Mouse (Mus musculus): ENCODE measurements around the gene Galr2. TPM values are rescaled to one million over a fixed set of nuclear protein-coding genes. Genes with fewer than 3 reads are reported as not detected.

Galr2 gene
- 0.27 and 0.47 TPM in 2 replicates for polyA plus RNA-seq (2015; fragmentation: Nextera tagmentation; extraction: Ambion mirVana)

DNA sequence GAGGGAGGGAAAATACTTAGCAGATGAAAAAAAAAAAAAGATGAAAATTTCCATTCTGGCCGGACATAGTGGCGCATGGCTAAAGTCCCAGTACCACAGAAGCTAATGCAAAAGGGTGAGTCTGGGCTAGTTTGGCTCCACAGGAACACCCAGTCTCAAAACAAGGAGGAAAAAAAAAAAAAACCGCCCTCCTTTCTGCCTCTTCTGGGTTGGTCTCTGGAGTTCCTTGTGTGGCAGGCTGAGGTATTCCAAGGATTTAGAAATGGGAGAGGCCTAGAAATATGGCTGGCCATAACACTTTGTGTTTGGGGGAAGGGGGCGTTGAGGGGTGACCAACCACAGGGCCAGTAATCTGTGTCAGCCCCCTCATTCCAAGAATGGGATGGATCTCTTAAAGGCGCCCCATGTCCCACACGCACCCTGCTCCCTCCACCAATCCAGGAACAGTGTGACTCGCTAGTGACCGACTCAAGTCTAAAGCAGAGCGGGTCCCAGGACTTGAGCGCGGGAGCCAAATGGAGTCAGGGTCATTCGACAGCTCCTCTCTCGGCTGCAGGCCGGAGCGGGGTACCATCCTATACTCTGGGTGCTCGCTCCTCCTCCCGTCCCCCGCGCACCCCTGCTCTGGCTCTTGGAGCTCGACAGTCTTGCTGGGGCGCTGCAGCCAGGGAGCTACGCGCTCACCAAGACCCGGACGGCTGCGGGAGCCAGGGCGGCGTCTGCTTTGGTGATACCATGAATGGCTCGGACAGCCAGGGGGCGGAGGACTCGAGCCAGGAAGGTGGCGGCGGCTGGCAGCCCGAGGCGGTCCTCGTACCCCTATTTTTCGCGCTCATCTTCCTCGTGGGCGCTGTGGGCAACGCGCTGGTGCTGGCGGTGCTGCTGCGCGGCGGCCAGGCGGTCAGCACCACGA is at the start of gene Galr2:
Galr2 (plus strand) TSS at position 189 of the 913 bp plus-strand sequence.
- Histone ChIP-seq H3K4me3 (replicated peaks) (peak within 1 kb of the TSS; percentile 39), H3K27me3 (peaks cover 55% of the 10 kb centered on the region), H3K4me1 (peaks cover 26% of the 10 kb centered on the region), H3K36me3 (no peaks in the 10 kb centered on the region), H3K9ac (peak within 1 kb of the TSS; percentile 40), H3K9me3 (replicated peaks) (no peaks in the 10 kb centered on the region), H3K4me2 (replicated peaks) (peak within 1 kb of the TSS; percentile 59), H3K27ac (replicated peaks) (no peak within 1 kb of the TSS)
- WGBS, result 7% methylated on average over 48 of the region's 48 CpGs
- no peak for ATAC-seq (ENCODE audit: insufficient number of reproducible peaks, low FRiP score, low TSS enrichment, low read depth)

DNA sequence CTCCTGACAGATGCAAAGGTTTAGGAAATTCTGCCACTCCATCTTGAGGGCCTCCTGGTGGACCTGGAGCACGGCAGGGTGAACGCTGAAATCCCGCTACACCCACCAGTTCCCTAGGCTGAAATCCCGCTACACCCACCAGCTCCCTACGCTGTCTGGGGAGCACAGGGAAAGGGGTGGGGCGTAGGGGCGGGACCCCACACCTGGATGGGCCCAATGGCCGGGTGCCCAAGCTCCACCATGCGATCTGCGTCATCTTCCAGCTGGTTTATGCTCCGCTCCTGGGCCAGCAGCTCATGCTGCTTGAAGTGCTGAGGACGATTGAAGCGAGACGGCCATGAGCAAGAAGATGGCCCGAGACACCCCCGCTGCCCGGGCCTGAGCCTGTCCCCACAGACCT is 48.3 kb upstream of the Galr2 start:
- H3K4me1 ChIP-seq, result peaks cover 6% of the 10 kb centered on the region; the same call in 1 of the 2 replicates
- no peak overlapping the region for H3K4me3 ChIP-seq (replicated peaks)
- WGBS, result 26% methylated on average over 17 of the region's 17 CpGs
- H3K9me3 ChIP-seq (replicated peaks), result no peaks in the 10 kb centered on the region
- H3K27me3 ChIP-seq, result peaks cover 5% of the 10 kb centered on the region; the same call in 1 of the 2 replicates
- no peaks in the 10 kb centered on the region for H3K36me3 ChIP-seq
- no peak for ATAC-seq (ENCODE audit: insufficient number of reproducible peaks, low FRiP score, low TSS enrichment, low read depth)
- no peak overlapping the region for H3K27ac ChIP-seq (replicated peaks)
- 0 out of 2 replicates have a peak overlapping the region, but pooled peaks have one; percentile 16 for H3K9ac ChIP-seq
- no peak overlapping the region for H3K4me2 ChIP-seq (replicated peaks)

DNA sequence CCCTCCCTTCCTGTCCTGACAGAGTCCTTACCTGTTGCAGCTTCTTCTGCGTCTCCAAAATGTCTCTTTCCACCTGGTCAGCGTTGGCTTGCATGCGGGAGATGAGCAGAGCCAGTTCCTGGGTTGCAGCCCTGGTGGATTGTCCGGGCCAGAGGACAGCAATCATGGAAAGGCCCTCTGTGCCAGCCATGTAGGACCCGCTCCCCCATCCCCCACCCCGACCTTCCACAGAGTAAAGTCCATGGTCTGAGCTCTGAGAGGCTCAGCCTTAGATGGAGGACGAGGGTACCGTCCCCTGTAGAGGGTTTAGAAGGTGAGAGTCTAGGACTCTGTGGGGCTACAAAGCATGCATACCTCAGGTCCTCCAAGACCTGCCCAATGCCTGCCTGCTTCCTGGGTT is 45.8 kb upstream of the Galr2 start:
- H3K9me3 ChIP-seq (replicated peaks), result no peaks in the 10 kb centered on the region
- peaks cover 18% of the 10 kb centered on the region for H3K27me3 ChIP-seq
- no peaks in the 10 kb centered on the region for H3K36me3 ChIP-seq
- peaks cover 10% of the 10 kb centered on the region; the same call in 1 of the 2 replicates for H3K4me1 ChIP-seq
- H3K4me2 ChIP-seq (replicated peaks), result no peak overlapping the region
- no peak for ATAC-seq (ENCODE audit: insufficient number of reproducible peaks, low FRiP score, low TSS enrichment, low read depth)
- 83% methylated on average over 8 of the region's 8 CpGs for WGBS
- H3K4me3 ChIP-seq (replicated peaks), result no peak overlapping the region
- no peak overlapping the region for H3K9ac ChIP-seq
- no peak overlapping the region for H3K27ac ChIP-seq (replicated peaks)

DNA sequence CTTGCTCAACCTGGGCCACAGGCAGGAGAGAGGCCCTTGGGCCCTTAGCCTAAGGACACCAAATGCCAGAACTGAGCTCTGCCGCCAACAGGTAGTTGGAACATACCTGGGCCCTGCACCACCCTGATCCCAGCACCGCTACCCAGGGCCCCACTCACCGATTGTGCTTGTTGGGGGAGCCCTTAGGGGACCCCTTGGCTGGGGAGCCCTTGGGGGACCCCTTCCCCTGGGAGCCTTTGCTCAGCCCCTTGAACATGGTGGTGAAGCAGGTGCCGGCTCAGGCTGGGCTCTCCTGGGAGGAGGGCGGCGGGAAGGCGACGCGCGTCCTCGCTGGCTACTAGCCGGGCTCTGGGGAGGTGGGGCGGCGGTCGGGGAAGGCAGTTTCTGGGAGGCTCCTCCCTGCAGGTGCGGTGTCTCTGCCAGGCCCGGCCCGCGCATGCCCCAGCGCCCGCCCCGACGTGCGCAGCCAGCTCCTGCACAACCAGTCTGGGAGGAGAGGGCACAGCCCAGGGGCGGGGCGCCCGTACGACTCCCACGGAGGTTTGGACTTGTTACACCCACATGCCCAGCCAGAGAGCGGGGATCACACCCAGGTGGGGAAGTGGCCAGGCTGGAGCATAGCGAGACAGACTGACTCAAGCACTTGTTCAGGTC is 42.9 kb upstream of the Galr2 start, which contains the start of gene Evpl:
Evpl (minus strand) TSS at position 336 of the 654 bp plus-strand sequence.
- peaks cover 18% of the 10 kb centered on the region for H3K27me3 ChIP-seq
- peak; percentile 84 for ATAC-seq (ENCODE audit: insufficient number of reproducible peaks, low FRiP score, low TSS enrichment, low read depth)
- peak within 1 kb of the TSS; percentile 42 for H3K4me3 ChIP-seq (replicated peaks)
- WGBS, result 8% methylated on average over 31 of the region's 31 CpGs
- H3K9me3 ChIP-seq (replicated peaks), result no peaks in the 10 kb centered on the region
- 0 out of 2 replicates have a peak within 1 kb of the TSS, but pooled peaks have one; percentile 22 for H3K9ac ChIP-seq
- peak within 1 kb of the TSS; percentile 42 for H3K4me2 ChIP-seq (replicated peaks)
- H3K27ac ChIP-seq (replicated peaks), result peak within 1 kb of the TSS; percentile 61
- H3K4me1 ChIP-seq, result peaks cover 19% of the 10 kb centered on the region; the same call in 1 of the 2 replicates
- H3K36me3 ChIP-seq, result no peaks in the 10 kb centered on the region

DNA sequence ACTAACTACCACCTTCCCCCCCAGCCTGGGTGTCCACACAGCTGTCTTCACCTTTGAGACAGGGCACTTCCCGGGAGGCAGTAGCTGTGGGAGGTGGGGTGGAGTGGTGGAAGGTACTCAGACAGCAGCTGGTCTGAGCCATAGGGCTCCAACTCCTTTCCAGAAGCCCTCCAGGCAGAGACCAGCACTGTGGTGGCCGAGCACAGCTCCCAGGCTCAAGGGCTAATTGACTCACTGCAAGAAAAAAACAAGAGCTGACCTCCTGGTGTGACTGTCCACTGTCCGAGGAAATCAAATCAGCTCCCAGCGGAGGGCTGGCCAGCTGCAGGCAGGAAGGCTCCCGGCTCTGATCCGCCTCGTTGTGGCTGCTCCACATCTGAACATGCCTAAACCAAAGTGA is 40.9 kb upstream of the Galr2 start:
- no peak overlapping the region for H3K9ac ChIP-seq
- H3K27me3 ChIP-seq, result peaks cover 18% of the 10 kb centered on the region
- peaks cover 10% of the 10 kb centered on the region for H3K36me3 ChIP-seq
- no peak for ATAC-seq (ENCODE audit: insufficient number of reproducible peaks, low FRiP score, low TSS enrichment, low read depth)
- no peak overlapping the region for H3K4me2 ChIP-seq (replicated peaks)
- WGBS, result 22% methylated on average over 7 of the region's 7 CpGs
- H3K4me3 ChIP-seq (replicated peaks), result no peak overlapping the region
- H3K4me1 ChIP-seq, result peaks cover 19% of the 10 kb centered on the region; the same call in 1 of the 2 replicates
- no peaks in the 10 kb centered on the region for H3K9me3 ChIP-seq (replicated peaks)
- H3K27ac ChIP-seq (replicated peaks), result no peak overlapping the region

DNA sequence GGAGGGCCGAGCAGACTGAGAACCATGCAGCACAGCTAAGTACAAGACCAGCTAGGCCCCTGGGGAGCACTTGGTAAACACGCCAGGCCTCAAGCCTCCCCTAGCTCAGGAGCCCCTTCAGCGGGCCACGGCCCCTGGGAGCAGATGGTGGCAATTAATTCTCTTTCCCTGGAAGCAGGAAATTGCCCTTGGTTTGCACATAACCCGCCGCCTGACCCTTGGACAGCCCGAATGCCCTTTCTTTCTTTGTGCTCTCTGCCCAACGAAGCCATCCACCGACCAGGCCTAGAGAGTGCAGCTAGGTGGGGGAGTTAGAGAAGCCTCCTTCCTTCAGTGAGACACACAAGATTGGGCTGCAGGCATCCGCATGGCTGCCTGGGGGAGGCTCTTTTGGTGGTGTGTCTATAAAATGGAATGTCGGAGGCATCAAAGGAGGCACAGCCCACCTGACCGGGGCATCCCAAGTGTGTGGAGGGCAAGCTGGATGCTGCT is 38.9 kb upstream of the Galr2 start:
- WGBS, result 27% methylated on average over 12 of the region's 12 CpGs
- H3K9ac ChIP-seq, result no peak overlapping the region

DNA sequence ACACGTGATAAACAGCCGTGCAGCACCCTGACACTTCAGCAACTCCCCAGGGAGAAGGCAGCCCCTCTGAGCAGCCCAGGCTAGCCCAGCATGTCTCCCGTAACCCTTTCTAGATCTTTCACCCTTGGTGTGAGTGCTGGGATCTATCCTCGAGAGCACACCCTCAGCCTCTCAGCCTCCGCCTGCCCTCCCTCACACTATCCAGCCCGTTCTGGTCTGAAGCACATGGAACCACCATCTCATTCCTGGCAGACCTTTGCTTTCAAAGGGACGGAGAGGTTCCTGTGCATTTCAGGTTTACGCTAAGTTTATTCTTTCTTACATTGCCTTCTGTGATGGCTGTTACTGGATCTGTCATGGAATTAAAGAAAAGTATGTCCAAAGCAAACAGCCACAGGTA is 36.2 kb upstream of the Galr2 start:
- H3K4me3 ChIP-seq (replicated peaks), result no peak overlapping the region
- H3K27me3 ChIP-seq, result no peaks in the 10 kb centered on the region
- peaks cover 8% of the 10 kb centered on the region; the same call in 1 of the 2 replicates for H3K4me1 ChIP-seq
- WGBS, result 84% methylated on average over 8 of the region's 8 CpGs
- no peak overlapping the region for H3K9ac ChIP-seq
- no peaks in the 10 kb centered on the region for H3K9me3 ChIP-seq (replicated peaks)
- no peak overlapping the region for H3K27ac ChIP-seq (replicated peaks)
- no peak for ATAC-seq (ENCODE audit: insufficient number of reproducible peaks, low FRiP score, low TSS enrichment, low read depth)
- H3K36me3 ChIP-seq, result peaks cover 58% of the 10 kb centered on the region
- no peak overlapping the region for H3K4me2 ChIP-seq (replicated peaks)

More for the DNA sequence above, 38.9 kb upstream of the Galr2 start:
- H3K27me3 ChIP-seq, result peaks cover 18% of the 10 kb centered on the region
- H3K36me3 ChIP-seq, result peaks cover 30% of the 10 kb centered on the region
- H3K27ac ChIP-seq (replicated peaks), result no peak overlapping the region
- H3K4me1 ChIP-seq, result peaks cover 19% of the 10 kb centered on the region; the same call in 1 of the 2 replicates
- H3K9me3 ChIP-seq (replicated peaks), result no peaks in the 10 kb centered on the region
- no peak overlapping the region for H3K4me2 ChIP-seq (replicated peaks)
- H3K4me3 ChIP-seq (replicated peaks), result no peak overlapping the region
- no peak for ATAC-seq (ENCODE audit: insufficient number of reproducible peaks, low FRiP score, low TSS enrichment, low read depth)

DNA sequence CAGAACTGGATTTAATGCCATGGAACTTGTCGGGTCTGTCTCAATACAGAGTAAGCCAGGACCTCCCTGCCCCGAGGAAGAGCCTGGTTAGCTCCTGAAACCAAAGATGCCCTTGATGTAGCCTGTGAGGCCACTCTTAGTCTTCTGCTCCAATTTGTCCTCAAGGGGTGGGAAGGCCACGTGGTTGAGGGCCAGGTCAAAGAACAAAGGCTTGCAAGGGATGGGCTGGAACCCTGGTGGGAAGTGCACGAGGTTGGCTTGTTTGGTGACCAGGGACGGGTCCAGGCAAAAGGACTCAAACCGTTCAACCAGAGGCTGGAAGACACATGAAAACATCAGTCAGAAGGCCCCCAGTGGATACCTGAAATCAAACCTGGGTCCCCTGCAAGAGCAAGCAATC is 35.1 kb upstream of the Galr2 start:
- ATAC-seq (ENCODE audit: insufficient number of reproducible peaks, low FRiP score, low TSS enrichment, low read depth), result no peak
- H3K27me3 ChIP-seq, result no peaks in the 10 kb centered on the region
- peaks cover 69% of the 10 kb centered on the region for H3K36me3 ChIP-seq
- peaks cover 8% of the 10 kb centered on the region; the same call in 1 of the 2 replicates for H3K4me1 ChIP-seq
- 77% methylated on average over 6 of the region's 6 CpGs for WGBS
- no peak overlapping the region for H3K9ac ChIP-seq
- H3K4me2 ChIP-seq (replicated peaks), result no peak overlapping the region
- H3K27ac ChIP-seq (replicated peaks), result no peak overlapping the region; the same call in 1 of the 2 replicates
- H3K9me3 ChIP-seq (replicated peaks), result no peaks in the 10 kb centered on the region
- no peak overlapping the region for H3K4me3 ChIP-seq (replicated peaks)

DNA sequence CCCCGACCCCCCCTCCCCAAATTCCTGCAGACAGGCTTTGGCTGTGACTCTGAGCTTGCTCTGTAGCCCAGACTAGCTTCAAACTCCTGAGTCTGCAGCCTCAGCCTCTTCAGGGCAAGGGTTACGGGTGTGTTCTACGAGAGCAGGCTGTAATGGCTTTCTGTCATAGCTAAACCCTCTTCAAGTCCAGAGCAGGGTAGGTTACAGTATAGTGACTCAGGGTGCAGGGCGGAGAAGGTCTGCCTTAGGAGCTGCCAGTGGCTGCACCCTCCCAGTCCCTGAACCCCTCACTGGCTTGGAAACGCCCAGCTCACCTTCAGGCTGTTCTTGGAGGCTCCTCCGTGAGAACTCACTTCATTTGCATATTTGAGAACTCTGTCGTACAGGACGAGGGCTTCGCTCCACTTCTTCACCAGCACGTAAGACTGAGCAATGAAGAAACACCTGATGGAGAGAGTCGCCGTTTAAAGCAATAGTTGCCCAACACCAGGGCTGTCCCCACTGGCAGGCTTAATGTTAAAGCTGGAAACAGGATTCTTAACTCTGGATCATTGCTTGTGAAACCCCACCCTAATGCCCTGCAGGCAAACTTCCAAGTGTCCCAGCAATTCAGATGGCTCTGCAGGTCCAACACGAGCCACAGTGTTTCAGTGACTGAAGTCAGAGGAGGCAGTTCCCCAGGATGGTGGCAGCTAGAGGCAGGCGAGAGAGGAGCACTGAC is 33.1 kb upstream of the Galr2 start:
- Histone ChIP-seq H3K9ac (no peak overlapping the region), H3K27ac (replicated peaks) (peak overlapping the region; percentile 51), H3K27me3 (no peaks in the 10 kb centered on the region), H3K4me3 (replicated peaks) (no peak overlapping the region), H3K4me2 (replicated peaks) (no peak overlapping the region), H3K4me1 (no peaks in the 10 kb centered on the region), H3K36me3 (peaks cover 89% of the 10 kb centered on the region), H3K9me3 (replicated peaks) (no peaks in the 10 kb centered on the region)
- no peak for ATAC-seq (ENCODE audit: insufficient number of reproducible peaks, low FRiP score, low TSS enrichment, low read depth)
- WGBS, result 68% methylated on average over 14 of the region's 14 CpGs

DNA sequence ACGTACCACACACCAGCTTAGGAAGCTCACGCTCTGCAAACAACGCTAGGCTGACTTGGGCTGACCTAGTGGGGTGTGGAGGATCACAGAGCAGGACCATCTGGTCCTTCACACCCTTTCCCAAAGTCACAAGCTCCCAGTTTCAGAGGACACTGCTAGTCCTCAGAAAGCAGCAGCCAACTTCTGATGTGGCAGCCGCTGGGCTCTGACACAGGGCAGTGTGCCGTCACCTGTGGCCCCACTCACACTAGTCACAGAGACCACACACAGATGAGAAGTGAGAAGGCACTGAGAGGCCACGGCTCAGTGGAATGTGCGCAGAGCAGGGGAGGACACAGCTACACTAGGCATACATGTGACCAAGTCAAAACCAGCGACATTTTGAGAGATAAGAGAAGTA is 29.8 kb upstream of the Galr2 start:
- no peaks in the 10 kb centered on the region for H3K27me3 ChIP-seq
- WGBS, result 85% methylated on average over 8 of the region's 8 CpGs
- H3K27ac ChIP-seq (replicated peaks), result no peak overlapping the region
- H3K4me3 ChIP-seq (replicated peaks), result no peak overlapping the region
- peaks cover 94% of the 10 kb centered on the region for H3K36me3 ChIP-seq
- ATAC-seq (ENCODE audit: insufficient number of reproducible peaks, low FRiP score, low TSS enrichment, low read depth), result no peak
- no peaks in the 10 kb centered on the region for H3K9me3 ChIP-seq (replicated peaks)
- no peak overlapping the region for H3K4me2 ChIP-seq (replicated peaks)
- 0 out of 2 replicates have a peak, but pooled peaks cover 6% of the 10 kb centered on the region for H3K4me1 ChIP-seq
- no peak overlapping the region for H3K9ac ChIP-seq

Data from embryonic facial prominence, embryonic 15.5 days (tissue).